Mouse (Mus musculus) MEL (cell line): ENCODE results near the gene Ccdc187. TPM values are rescaled to one million over a fixed set of nuclear protein-coding genes. Genes with fewer than 3 reads are reported as not detected.

Experiments
- DNase-seq: peaks from one replicate; pipeline ENCODE4 v3.0.0; 2011; ENCODE audit warnings: low read depth, low spot score
- H3K27ac ChIP-seq: 2 replicates; pipeline ENCODE4 v1.5.1; 2012; ENCODE audit warnings: low read depth, mild to moderate bottlenecking, control low read depth, low read length, moderate library complexity; ENCODE audit not compliant: control insufficient read depth
- H3K27me3 ChIP-seq, 2 experiments: fragments of 150-350 bp in 1 of 2; sonication (generic) in 1 of 2; 2 replicates each; pipeline ENCODE4 v1.6.1; 2012; ENCODE audit warnings: low read length in 2 of 2, mild to moderate bottlenecking in 2 of 2, improper control_type of control experiment in 1 of 2, moderate library complexity in 1 of 2; ENCODE audit not compliant: insufficient read depth in 2 of 2, control insufficient read depth in 1 of 2
- H3K36me3 ChIP-seq, 2 experiments: 2 replicates each; pipeline ENCODE4 v1.6.1; 2012 to 2014; ENCODE audit warnings: low read length in 2 of 2, improper control_type of control experiment in 1 of 2, inconsistent platforms in 1 of 2, mild to moderate bottlenecking in 1 of 2; ENCODE audit not compliant: insufficient read depth in 2 of 2, control insufficient read depth in 1 of 2
- H3K4me1 ChIP-seq, 2 experiments: fragments of 150-350 bp in 1 of 2; sonication (generic) in 1 of 2; 2 replicates each; pipeline ENCODE4 v1.6.1; 2012; ENCODE audit warnings: low read length in 2 of 2, improper control_type of control experiment in 1 of 2, mild to moderate bottlenecking in 1 of 2; ENCODE audit not compliant: insufficient read depth in 2 of 2, control insufficient read depth in 1 of 2
- H3K4me3 ChIP-seq, 2 experiments: fragments of 150-350 bp in 1 of 2; sonication (generic) in 1 of 2; 2 replicates each; pipeline ENCODE4 v1.5.1; 2012; ENCODE audit warnings: low read depth in 2 of 2, low read length in 2 of 2, mild to moderate bottlenecking in 2 of 2, moderate library complexity in 2 of 2, control low read depth in 1 of 2, improper control_type of control experiment in 1 of 2; ENCODE audit not compliant: control insufficient read depth in 1 of 2, insufficient read depth in 1 of 2
- H3K79me2 ChIP-seq: 2 replicates; pipeline ENCODE4 v1.6.1; 2012; ENCODE audit warnings: mild to moderate bottlenecking, low read length, moderate library complexity; ENCODE audit not compliant: control insufficient read depth, poor library complexity, insufficient read depth
- H3K9ac ChIP-seq: 2 replicates; pipeline ENCODE4 v1.6.1; 2012; ENCODE audit warnings: low read depth, mild to moderate bottlenecking, control low read depth, low read length, moderate library complexity; ENCODE audit not compliant: control insufficient read depth, poor library complexity, severe bottlenecking
- H3K9me3 ChIP-seq: fragments of 150-350 bp; sonication (generic); replicated peaks from 2 replicates; pipeline ENCODE4 v1.6.1; 2012; ENCODE audit warnings: mild to moderate bottlenecking, low read length, improper control_type of control experiment, moderate library complexity; ENCODE audit not compliant: insufficient read depth
- BHLHE40 ChIP-seq: IDR thresholded peaks from 2 replicates; pipeline ENCODE4 v1.6.1; 2012; ENCODE audit warnings: low read depth, mild to moderate bottlenecking, inconsistent platforms, low read length, improper control_type of control experiment, borderline replicate concordance
- CHD1 ChIP-seq: IDR thresholded peaks from 2 replicates; pipeline ENCODE4 v1.6.1; 2012; ENCODE audit warnings: low read depth, mild to moderate bottlenecking, inconsistent platforms, low read length, improper control_type of control experiment
- CTCF ChIP-seq, 3 experiments: IDR thresholded peaks in 2 of 3; conservative IDR thresholded peaks in 1 of 3; 2 replicates each; pipeline ENCODE4 v1.5.1; 2011 to 2012; ENCODE audit warnings: low read length in 3 of 3, low read depth in 2 of 3, mild to moderate bottlenecking in 2 of 3, improper control_type of control experiment in 1 of 3, inconsistent platforms in 1 of 3, mixed read lengths in 1 of 3, moderate library complexity in 1 of 3; ENCODE audit not compliant: control insufficient read depth in 1 of 3, insufficient read depth in 1 of 3, poor library complexity in 1 of 3, severe bottlenecking in 1 of 3
- EP300 ChIP-seq, 2 experiments: IDR thresholded peaks; 2 replicates each; pipeline ENCODE4 v1.6.1; 2011; ENCODE audit warnings: improper control_type of control experiment in 2 of 2, low read length in 2 of 2, low read depth in 1 of 2, mild to moderate bottlenecking in 1 of 2
- ETS1 ChIP-seq: IDR thresholded peaks from 2 replicates; pipeline ENCODE4 v1.6.1; 2012; ENCODE audit warnings: low read depth, mild to moderate bottlenecking, inconsistent platforms, low read length, improper control_type of control experiment, moderate library complexity
- GATA1 ChIP-seq: IDR thresholded peaks from 2 replicates; pipeline ENCODE4 v1.6.1; 2011; ENCODE audit warnings: low read depth, low read length, improper control_type of control experiment
- HCFC1 ChIP-seq: IDR thresholded peaks from 2 replicates; pipeline ENCODE4 v1.6.1; 2012; ENCODE audit warnings: low read depth, mild to moderate bottlenecking, inconsistent platforms, low read length, improper control_type of control experiment, moderate library complexity
- JUND ChIP-seq: IDR thresholded peaks from 2 replicates; pipeline ENCODE4 v1.6.1; 2011; ENCODE audit warnings: low read depth, mild to moderate bottlenecking, improper control_type of control experiment, low read length
- MAFK ChIP-seq: IDR thresholded peaks from 2 replicates; pipeline ENCODE4 v1.6.1; 2011; ENCODE audit warnings: low read depth, mild to moderate bottlenecking, low read length, improper control_type of control experiment, borderline replicate concordance
- MEF2A ChIP-seq: IDR thresholded peaks from 2 replicates; pipeline ENCODE4 v1.6.1; 2014; ENCODE audit warnings: low read depth, mild to moderate bottlenecking, inconsistent platforms, low read length, improper control_type of control experiment; ENCODE audit not compliant: poor library complexity, insufficient replicate concordance, severe bottlenecking; ENCODE audit errors: extremely low read depth
- MYC ChIP-seq: IDR thresholded peaks from 2 replicates; pipeline ENCODE4 v1.6.1; 2011; ENCODE audit warnings: low read depth, mild to moderate bottlenecking, low read length, improper control_type of control experiment, moderate library complexity
- NELFE ChIP-seq: IDR thresholded peaks from 2 replicates; pipeline ENCODE4 v1.6.1; 2011; ENCODE audit warnings: low read depth, low read length, improper control_type of control experiment
- POLR2AphosphoS5 ChIP-seq: IDR thresholded peaks from 2 replicates; pipeline ENCODE4 v1.6.1; 2012; ENCODE audit warnings: low read depth, borderline replicate concordance, mild to moderate bottlenecking, inconsistent platforms, low read length, moderate library complexity, mixed read lengths
- RCOR1 ChIP-seq: IDR thresholded peaks from 2 replicates; pipeline ENCODE4 v1.6.1; 2012; ENCODE audit warnings: low read depth, mild to moderate bottlenecking, inconsistent platforms, low read length, improper control_type of control experiment
- SIN3A ChIP-seq: IDR thresholded peaks from 2 replicates; pipeline ENCODE4 v1.6.1; 2012; ENCODE audit warnings: low read length, improper control_type of control experiment, inconsistent platforms
- SMC3 ChIP-seq: IDR thresholded peaks from 2 replicates; pipeline ENCODE4 v1.6.1; 2011; ENCODE audit warnings: low read depth, low read length, improper control_type of control experiment
- USF1 ChIP-seq: IDR thresholded peaks from 2 replicates; pipeline ENCODE4 v1.6.1; 2014; ENCODE audit warnings: low read depth, mild to moderate bottlenecking, inconsistent platforms, low read length, improper control_type of control experiment, moderate library complexity
- USF2 ChIP-seq, 2 experiments: IDR thresholded peaks; 2 replicates each; pipeline ENCODE4 v1.6.1; 2011 to 2012; ENCODE audit warnings: improper control_type of control experiment in 2 of 2, low read length in 2 of 2, borderline replicate concordance in 1 of 2, inconsistent platforms in 1 of 2, low read depth in 1 of 2, mild to moderate bottlenecking in 1 of 2; ENCODE audit not compliant: insufficient read depth in 1 of 2
- ZNF384 ChIP-seq: IDR thresholded peaks from 2 replicates; pipeline ENCODE4 v1.6.1; 2012; ENCODE audit warnings: low read depth, mild to moderate bottlenecking, inconsistent platforms, low read length, improper control_type of control experiment
- polyA plus RNA-seq, 2 experiments: library from polyadenylated mRNA; stranded (reverse) in 1 of 2; unstranded in 1 of 2; fragments of >175 nt in 1 of 2; fragments of >200 nt in 1 of 2; gene quantifications; 2 replicates each; pipeline versions ENCODE4 v1.2.1 to v1.2.4; 2012; ENCODE audit warnings: low replicate concordance in 2 of 2, low read depth in 1 of 2; ENCODE audit not compliant: insufficient read length in 2 of 2, insufficient read depth in 1 of 2, missing spikeins in 1 of 2
- total RNA-seq: library from RNA; depleted of rRNA; stranded (reverse); fragments of 300-350 nt; gene quantifications from 2 replicates; pipeline ENCODE4 v1.2.3, GENCODE M21; 2012

Ccdc187 gene
- total and polyA plus RNA-seq, 3 experiments, result not detected

GRCm38 (mm10) chr2:26285804-26286203 lies 8.6 kb downstream of the Ccdc187 start:
- Histone ChIP-seq H3K9ac (no peak overlapping the region), H3K27me3 (0 out of 4 replicates have a peak, but pooled peaks cover 0 to under 1% of the 10 kb centered on the region in 2 experiments), H3K4me3 (no peak overlapping the region), H3K9me3 (no peaks in the 10 kb centered on the region), H3K79me2 (no peaks in the 10 kb centered on the region), H3K27ac (no peak overlapping the region), H3K36me3 (no peaks in the 10 kb centered on the region), H3K4me1 (no peaks in the 10 kb centered on the region; a peak in 1 of 4 replicates)
- no peak for DNase-seq
- TF ChIP-seq POLR2AphosphoS5 (no peak), SIN3A (no peak), MEF2A (no peak), HCFC1 (no peak), EP300 (IDR thresholded peaks at IDR 0.05; ENCODE audit: low read depth in 1 of 2, low read length in 2 of 2) (no peak), ZNF384 (no peak), NELFE (no peak), CHD1 (no peak), MAFK (no peak)

- H3K27me3 ChIP-seq, result peaks cover 0 to 8% of the 10 kb centered on the region in 2 experiments; a peak in 2 of 4 replicates
These were observed 13.8 kb downstream of the Ccdc187 start for GRCm38 (mm10) chr2:26280594-26280993.

GRCm38 (mm10) chr2:26279712-26280111 lies 14.6 kb downstream of the Ccdc187 start:
- DNase-seq, result no peak
- no peak overlapping the region for H3K4me3 ChIP-seq
- no peaks in the 10 kb centered on the region for H3K79me2 ChIP-seq
- no peaks in the 10 kb centered on the region for H3K36me3 ChIP-seq
- H3K4me1 ChIP-seq, result no peaks in the 10 kb centered on the region
- no peak overlapping the region for H3K27ac ChIP-seq
- H3K9me3 ChIP-seq, result no peaks in the 10 kb centered on the region
- TF ChIP-seq RCOR1, result no peak
- TF ChIP-seq ETS1, result no peak
- no peak for TF ChIP-seq JUND
- TF ChIP-seq CTCF (IDR thresholded peaks at IDR 0.05 in 2 of 3, conservative IDR thresholded peaks at IDR 0.05 in 1 of 3; ENCODE audit: control insufficient read depth in 1 of 3, insufficient read depth in 1 of 3, low read depth in 2 of 3, low read length in 3 of 3, poor library complexity in 1 of 3, severe bottlenecking in 1 of 3), result no peak
- TF ChIP-seq GATA1, result no peak
- TF ChIP-seq ZNF384, result no peak
- no peak for TF ChIP-seq BHLHE40
- TF ChIP-seq SIN3A, result no peak
- TF ChIP-seq NELFE, result no peak
- no peak for TF ChIP-seq MEF2A
- TF ChIP-seq USF2 (IDR thresholded peaks at IDR 0.05; ENCODE audit: borderline replicate concordance in 1 of 2, insufficient read depth in 1 of 2, low read depth in 1 of 2, low read length in 2 of 2), result no peak
- no peak for TF ChIP-seq HCFC1
- TF ChIP-seq USF1, result no peak
- no peak for TF ChIP-seq MYC
- no peak overlapping the region for H3K9ac ChIP-seq
- H3K27me3 ChIP-seq, result peaks cover 0 to 8% of the 10 kb centered on the region in 2 experiments; a peak in 2 of 4 replicates

More at GRCm38 (mm10) chr2:26280594-26280993, 13.8 kb downstream of the Ccdc187 start:
- DNase-seq, result no peak
- Histone ChIP-seq H3K36me3 (no peaks in the 10 kb centered on the region), H3K79me2 (no peaks in the 10 kb centered on the region), H3K9ac (no peak overlapping the region), H3K9me3 (no peaks in the 10 kb centered on the region), H3K4me1 (no peaks in the 10 kb centered on the region), H3K4me3 (no peak overlapping the region), H3K27ac (no peak overlapping the region)
- TF ChIP-seq MAFK, result no peak
- TF ChIP-seq SMC3, result no peak
